Mouse (Mus musculus) ES-Bruce4 (cell line): ENCODE measurements around the gene Uaca.

Experiments
- CTCF ChIP-seq: IDR thresholded peaks from one replicate; pipeline ENCODE4 v1.8.1; 2011; ENCODE audit warnings: low read depth, low read length
- POLR2A ChIP-seq: IDR thresholded peaks from one replicate; pipeline ENCODE4 v1.8.1; 2011; ENCODE audit warnings: low read length; ENCODE audit not compliant: insufficient read depth

DNA sequence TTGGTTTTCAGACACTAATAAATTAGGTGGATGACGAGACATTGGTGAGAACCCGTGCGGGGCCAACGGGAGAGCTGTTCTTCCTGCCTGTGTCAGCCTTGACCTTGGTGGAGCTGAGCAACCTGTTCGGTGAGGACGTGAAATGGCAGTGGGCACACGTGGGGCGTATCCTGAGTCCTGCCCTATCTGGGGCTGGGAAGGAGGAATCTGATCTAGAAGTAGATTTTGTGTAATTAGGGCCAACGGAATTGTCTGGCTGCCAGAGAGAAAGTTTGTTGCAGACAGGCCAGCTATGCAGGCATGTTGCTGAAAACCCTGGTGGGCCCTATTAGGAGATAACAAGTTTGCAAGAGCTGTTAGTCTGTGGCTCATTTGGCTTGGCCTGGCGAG lies 126.3 kb downstream of the Uaca start:
- no peak for TF ChIP-seq CTCF
- TF ChIP-seq POLR2A: no peak
